Mouse (Mus musculus): ENCODE measurements around the gene Pfkm.

The Pfkm gene

GRCm38 (mm10) chr15:98092372-98093120, at the start of gene Pfkm:
Gene Pfkm (plus strand): TSS chr15:98092589.
- no peak for DNase-seq

- DNase-seq, result no peak
Observed at GRCm38 (mm10) chr15:98043967-98044366, 48.4 kb upstream of the Pfkm start.

- DNase-seq, result no peak
Observed at GRCm38 (mm10) chr15:98044387-98044786, 48.0 kb upstream of the Pfkm start.

- no peak for DNase-seq
Observed at GRCm38 (mm10) chr15:98048918-98049700, 43.3 kb upstream of the Pfkm start.

GRCm38 (mm10) chr15:98051685-98052084, 40.7 kb upstream of the Pfkm start:
- no peak for DNase-seq

GRCm38 (mm10) chr15:98055246-98055645, 37.1 kb upstream of the Pfkm start:
- no peak for DNase-seq

GRCm38 (mm10) chr15:98065881-98066280, 26.5 kb upstream of the Pfkm start:
- no peak for DNase-seq

- DNase-seq, result no peak
Observed at GRCm38 (mm10) chr15:98066602-98067001, 25.8 kb upstream of the Pfkm start.

- DNase-seq, result no peak
Observed at GRCm38 (mm10) chr15:98067492-98067891, 24.9 kb upstream of the Pfkm start.

- DNase-seq, result no peak
Observed at GRCm38 (mm10) chr15:98068506-98068905, 23.9 kb upstream of the Pfkm start.

- DNase-seq, result no peak
Observed at GRCm38 (mm10) chr15:98069566-98070245, 22.7 kb upstream of the Pfkm start.

- no peak for DNase-seq
Observed at GRCm38 (mm10) chr15:98070376-98070775, 22.0 kb upstream of the Pfkm start.

- no peak for DNase-seq
Observed at GRCm38 (mm10) chr15:98074521-98074920, 17.9 kb upstream of the Pfkm start.

- no peak for DNase-seq
Observed at GRCm38 (mm10) chr15:98075034-98075433, 17.4 kb upstream of the Pfkm start.

- DNase-seq, result no peak
Observed at GRCm38 (mm10) chr15:98076901-98077300, 15.5 kb upstream of the Pfkm start.

GRCm38 (mm10) chr15:98088889-98089288, 3.5 kb upstream of the Pfkm start:
- DNase-seq, result no peak

GRCm38 (mm10) chr15:98089421-98090183, 2.8 kb upstream of the Pfkm start:
- peak; percentile 30 for DNase-seq

GRCm38 (mm10) chr15:98091841-98092240, 548 bp upstream of the Pfkm start:
- DNase-seq, result no peak

- DNase-seq, result peak; percentile 89
Observed at GRCm38 (mm10) chr15:98093121-98094011, 977 bp downstream of the Pfkm start, which contains the start of gene Senp1. Gene Senp1 (minus strand): TSS chr15:98093744.

GRCm38 (mm10) chr15:98094905-98095304, 2.5 kb downstream of the Pfkm start:
- no peak for DNase-seq

- DNase-seq, result no peak
Observed at GRCm38 (mm10) chr15:98096957-98097356, 4.6 kb downstream of the Pfkm start.

- DNase-seq, result no peak
Observed at GRCm38 (mm10) chr15:98098519-98098918, 6.1 kb downstream of the Pfkm start.
